Mouse (Mus musculus) left cerebral cortex, postnatal 14 days (tissue): ENCODE measurements around the gene Nsl1. TPM values are rescaled to one million over a fixed set of nuclear protein-coding genes. Genes with fewer than 3 reads are reported as not detected.

Experiments used
- DNase-seq, 2 experiments: peaks; one replicate each; pipeline ENCODE4 v3.0.0; 2021 to 2022; ENCODE audit warnings: low spot score in 2 of 2, mixed read lengths in 1 of 2
- intact Hi-C: fragments of 180-260 bp; cut with DNase I; formaldehyde crosslinking; loops from one replicate; pipeline ENCODE4 v1.15.1; 2025
- total RNA-seq, 2 experiments: library from RNA; stranded (reverse); gene quantifications; 2 replicates each; pipeline ENCODE4 v1.2.3; 2021

Nsl1 gene
- total RNA-seq, 2 experiments from 2014 or later: 0.70 to 0.88 TPM

DNA sequence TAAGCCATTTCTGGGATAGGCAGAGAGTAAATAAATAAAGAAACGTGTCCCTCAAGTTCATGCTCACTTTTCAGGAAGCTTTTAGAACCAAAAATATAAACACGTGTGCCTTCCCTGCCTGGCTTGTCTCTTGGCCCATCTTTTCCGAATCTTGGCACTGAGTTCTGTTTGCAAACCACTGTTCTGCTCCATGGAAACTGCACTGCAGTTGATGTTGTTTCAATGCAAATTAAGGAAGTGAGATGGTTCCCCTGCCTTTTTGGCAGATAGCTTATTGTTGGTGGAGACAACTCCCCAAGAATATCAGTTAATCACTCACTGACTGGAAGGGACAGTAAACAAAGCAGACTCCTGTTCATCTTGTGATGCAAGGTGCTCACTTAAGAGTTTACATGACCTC lies 59.9 kb downstream of the Nsl1 start:
- peak in 1 of 2 experiments; percentile 59 for DNase-seq
- intact Hi-C loops: no loop called here

DNA sequence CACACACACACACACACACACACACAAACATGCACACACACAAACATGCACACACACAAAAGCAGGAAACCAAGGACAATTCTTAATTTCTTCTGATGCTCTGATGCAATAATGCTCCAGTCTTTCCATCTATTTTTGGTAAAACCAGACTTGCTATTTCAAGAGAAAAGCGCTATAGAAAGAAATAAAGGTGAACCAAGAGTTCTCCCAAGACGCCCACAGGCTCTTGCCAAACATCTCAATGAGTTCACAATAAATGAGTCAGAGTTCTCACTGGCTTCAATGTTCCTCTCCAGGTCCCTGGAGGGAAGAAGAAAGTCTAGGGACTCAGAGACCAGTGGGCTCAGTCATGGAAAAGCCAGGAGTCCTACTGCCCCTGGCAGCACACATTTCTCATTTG lies 60.9 kb downstream of the Nsl1 start:
- intact Hi-C loops: no loop called here
- DNase-seq: no peak

DNA sequence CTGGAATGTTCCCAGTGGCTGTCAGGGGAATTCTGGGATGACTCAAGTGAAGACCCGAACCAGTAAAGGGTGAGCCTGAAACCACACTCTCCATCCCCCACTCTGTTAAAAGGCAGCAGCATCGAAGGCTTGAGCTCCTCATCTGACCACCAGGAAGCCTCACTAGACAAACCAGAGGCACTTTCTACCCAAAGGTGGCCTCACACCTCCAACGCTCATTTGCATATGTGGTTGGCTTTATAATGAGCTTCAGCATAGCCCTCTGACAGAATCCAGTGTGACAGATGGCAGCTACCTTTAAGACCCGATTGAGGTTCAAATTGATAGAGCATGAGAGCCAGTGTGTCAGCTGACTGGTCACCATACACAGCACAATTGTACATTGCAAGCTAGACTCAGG lies 61.5 kb downstream of the Nsl1 start:
- intact Hi-C loops: no loop called here
- no peak for DNase-seq

DNA sequence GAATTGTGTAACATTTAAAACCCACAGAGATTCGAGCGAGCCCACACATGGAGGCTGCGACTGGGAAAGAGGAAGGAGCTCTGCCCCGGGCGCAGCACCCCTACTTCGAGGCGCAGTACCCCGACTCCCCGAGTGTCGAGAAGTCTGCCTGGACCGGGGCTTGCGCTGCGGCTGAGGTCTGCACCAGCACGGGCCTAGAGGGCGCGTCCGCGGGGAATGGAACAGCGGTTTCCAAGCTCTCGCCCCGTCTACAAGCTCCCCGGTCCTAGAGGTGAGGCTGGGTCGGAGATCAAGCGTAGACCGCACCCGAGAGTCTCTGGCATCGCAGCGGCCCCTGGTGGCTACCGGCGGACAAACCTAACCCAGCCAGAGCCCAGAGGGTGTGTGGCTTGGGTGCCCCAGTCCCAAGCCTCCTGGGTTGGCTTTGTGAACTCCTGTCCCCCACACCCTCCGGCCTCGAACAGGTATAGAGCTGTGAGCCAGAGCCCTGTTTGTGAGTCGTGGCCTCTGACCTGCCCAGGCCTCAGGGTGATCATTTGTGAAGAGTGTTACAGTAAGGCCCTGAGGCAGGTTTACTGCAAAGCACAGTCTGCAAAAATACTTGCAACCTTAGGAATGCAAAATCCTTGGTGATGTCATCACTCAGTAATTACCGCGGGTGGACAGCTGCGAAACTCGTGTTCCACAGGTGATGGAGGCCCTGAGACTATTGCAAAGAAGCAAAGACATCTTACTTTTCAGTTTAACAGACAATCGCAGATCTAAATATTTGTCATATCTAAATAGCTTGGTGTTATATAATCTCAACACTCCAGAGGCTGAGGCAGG lies 63.2 kb downstream of the Nsl1 start:
- intact Hi-C loops: no loop called here

DNA sequence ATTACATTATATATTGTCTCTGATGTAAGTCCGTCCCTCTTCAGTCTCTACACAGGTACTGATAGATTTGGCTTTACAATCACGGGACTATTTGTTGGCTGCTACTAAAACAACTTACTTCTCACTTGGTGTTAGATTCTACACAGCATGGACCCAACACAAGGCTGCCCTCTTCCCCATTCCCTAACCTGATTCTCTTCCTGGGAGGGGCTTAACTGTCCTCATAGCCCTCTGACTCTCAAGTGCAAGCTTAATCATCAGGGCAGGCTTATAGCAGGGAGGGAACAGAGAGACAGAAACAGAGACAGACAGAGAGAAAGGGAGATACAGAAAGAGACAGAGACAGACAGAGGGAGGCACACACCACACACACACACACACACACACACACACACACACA lies 68.9 kb downstream of the Nsl1 start:
- intact Hi-C loops: no loop called here
- no peak for DNase-seq

More for the DNA sequence above, 63.2 kb downstream of the Nsl1 start:
- peak in 1 of 2 experiments; percentile 34 for DNase-seq

DNA sequence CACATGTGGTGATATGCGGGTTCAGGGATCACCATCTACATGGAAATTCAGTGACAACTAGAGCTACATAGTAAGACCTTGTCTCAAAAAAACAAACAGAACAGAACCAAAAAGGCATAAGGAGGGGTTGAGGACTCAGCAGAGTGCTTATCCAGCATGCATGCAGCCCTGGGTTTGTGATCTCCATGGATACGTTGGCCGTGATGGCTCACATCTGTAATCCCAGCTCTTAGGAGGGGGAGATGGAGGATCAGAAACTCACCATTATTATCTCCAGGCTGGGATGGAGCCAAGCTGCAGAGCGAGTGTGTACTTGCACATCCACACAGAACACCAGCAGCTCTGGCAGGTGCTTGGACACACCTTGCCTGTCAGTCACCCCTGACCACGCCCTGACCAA lies 69.4 kb downstream of the Nsl1 start:
- intact Hi-C loops: no loop called here
- DNase-seq: no peak

DNA sequence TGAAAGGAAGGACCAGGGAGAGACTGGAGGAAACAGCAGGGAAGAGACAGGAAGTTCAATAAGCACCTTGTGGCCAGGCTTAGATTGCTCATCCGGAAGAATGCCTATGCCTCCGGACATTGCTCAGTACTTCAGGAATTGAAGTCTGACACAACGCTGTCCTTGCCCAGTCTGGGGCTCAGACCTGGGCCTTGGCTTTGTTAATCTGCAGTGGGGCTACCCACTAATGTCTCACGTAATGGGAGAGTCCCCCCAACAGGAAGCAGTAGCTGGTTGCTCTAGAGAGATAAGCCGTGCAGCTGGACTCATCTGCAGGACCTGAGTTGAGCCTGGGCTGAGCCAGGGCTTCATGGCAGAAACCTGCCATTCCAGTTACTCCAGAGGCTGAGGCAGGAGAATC lies 70.1 kb downstream of the Nsl1 start:
- DNase-seq: no peak
- intact Hi-C loops: no loop called here

DNA sequence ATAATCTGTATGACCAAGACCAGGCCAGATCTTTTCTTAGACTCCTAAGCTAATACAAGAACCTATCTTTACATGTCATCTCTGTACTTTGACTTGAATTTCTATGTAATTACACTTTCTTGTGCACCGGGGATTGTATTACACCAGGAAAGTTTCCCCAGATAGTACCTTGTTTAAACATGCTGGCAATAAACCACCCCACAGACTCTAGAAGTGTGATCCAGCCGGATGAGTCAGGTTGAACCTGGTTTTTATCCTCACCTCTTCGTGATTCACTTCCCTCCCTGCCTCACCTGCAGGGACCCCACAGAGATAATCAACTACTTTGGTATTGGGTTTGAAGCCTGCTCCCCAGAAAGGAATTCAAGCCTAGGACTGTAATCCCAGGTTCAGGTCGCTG lies 72.6 kb downstream of the Nsl1 start:
- no peak for DNase-seq
- intact Hi-C loops: no loop called here

Other genes with a start within 250 kb of the Nsl1 start
- 10 to 100 TPM; 76.0 to 84.0 TPM for gene Rps6kc1, start 151.2 kb upstream of the Nsl1 start, total RNA-seq
- gene Angel2, start 137.9 kb upstream of the Nsl1 start, total RNA-seq: 10 to 100 TPM; 53.5 to 55.3 TPM
- 1 to 10 TPM; 3.3 to 4.4 TPM for gene Vash2, start 83.7 kb upstream of the Nsl1 start, total RNA-seq
- gene Flvcr1, start 36.9 kb upstream of the Nsl1 start, total RNA-seq: 10 to 100 TPM; 15.7 to 16.1 TPM
- not detected for gene Spata45, start 26.4 kb upstream of the Nsl1 start, total RNA-seq
- gene Tatdn3, start 80 bp upstream of the Nsl1 start, total RNA-seq: 10 to 100 TPM; 29.9 to 30.7 TPM
- under 1 TPM; 0.62 to 0.74 TPM for gene Batf3, start 34.8 kb downstream of the Nsl1 start, total RNA-seq
- not detected for gene Fam71a, start 101.8 kb downstream of the Nsl1 start, total RNA-seq
- gene Atf3, start 155.0 kb downstream of the Nsl1 start, total RNA-seq: under 1 TPM; 0.51 to 0.59 TPM